Mouse (Mus musculus): ENCODE data around the gene Cox8c. TPM values are rescaled to one million over a fixed set of nuclear protein-coding genes. Genes with fewer than 3 reads are reported as not detected.

The Cox8c gene
- polyA plus RNA-seq (2015; fragmentation: Nextera tagmentation; extraction: Ambion mirVana): not detected in 2 replicates

DNA sequence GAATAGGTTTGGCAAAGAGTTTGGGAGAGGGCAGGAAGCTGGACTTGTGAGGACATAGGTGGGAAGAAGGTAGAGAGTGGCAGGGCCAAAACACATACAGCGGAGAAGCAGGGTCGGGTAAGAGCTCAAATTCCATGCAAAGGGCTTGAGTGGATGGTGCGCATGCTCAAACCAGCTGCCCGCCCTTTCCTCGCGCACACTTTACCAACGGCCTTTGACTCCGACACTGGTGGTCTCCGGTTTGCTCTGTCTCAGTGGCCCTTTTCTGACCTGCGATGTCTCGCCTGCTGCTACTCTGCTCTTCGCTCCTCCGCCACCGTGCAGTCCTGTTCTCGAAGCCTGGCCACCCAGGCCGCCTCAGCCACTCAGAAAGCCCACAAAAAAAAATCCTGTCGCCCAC lies at the start of gene Cox8c:
Gene Cox8c, plus strand, starts transcription at position 226 of the 400 bp plus-strand sequence.
- TF ChIP-seq CTCF (IDR thresholded peaks at IDR 0.05) (no peak), EP300 (IDR thresholded peaks at IDR 0.05) (no peak)
- DNase-seq (ENCODE audit: low spot score): no peak
- H3K4me2 ChIP-seq (replicated peaks; ENCODE audit: low read depth, low read length): no peak within 1 kb of the TSS

DNA sequence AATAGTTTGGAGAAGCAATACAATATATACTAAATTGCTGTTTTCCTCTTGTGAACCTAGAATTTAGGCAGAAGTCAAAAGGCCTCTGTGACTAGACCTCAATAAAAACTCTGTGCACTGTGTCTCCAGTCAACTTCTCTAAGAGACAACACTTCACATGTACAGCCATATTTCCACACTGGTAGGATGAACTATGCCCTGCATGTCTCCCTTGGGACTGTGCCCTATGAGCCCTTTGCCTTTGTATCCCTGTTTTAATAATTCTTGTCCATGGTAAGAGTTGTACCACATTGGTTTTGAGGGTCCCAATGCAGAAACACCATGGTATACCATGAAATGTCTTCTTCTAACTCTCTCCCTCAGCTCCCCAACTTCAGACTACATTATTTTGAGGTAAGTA lies 38.3 kb upstream of the Cox8c start:
- no peak for DNase-seq (ENCODE audit: low spot score)
- ATAC-seq: no peak
- no peak overlapping the region for H3K9ac ChIP-seq (replicated peaks; ENCODE audit: low read depth)
- H3K9me3 ChIP-seq (ENCODE audit: low read length): no peaks in the 10 kb centered on the region
- no peaks in the 10 kb centered on the region for H3K36me3 ChIP-seq (ENCODE audit: insufficient read depth, low read length)
- no peak overlapping the region for H3K27ac ChIP-seq (ENCODE audit: low read length)
- H3K4me3 ChIP-seq (ENCODE audit: low read depth, low read length): no peak overlapping the region
- H3K4me1 ChIP-seq (ENCODE audit: insufficient read depth, low read depth, low read length): no peaks in the 10 kb centered on the region
- H3K4me2 ChIP-seq (replicated peaks; ENCODE audit: low read depth, low read length): no peak overlapping the region
- no peaks in the 10 kb centered on the region for H3K27me3 ChIP-seq (replicated peaks; ENCODE audit: insufficient read depth, low read length)
- TF ChIP-seq EP300 (IDR thresholded peaks at IDR 0.05) (no peak), CTCF (IDR thresholded peaks at IDR 0.05) (no peak)

More for the DNA sequence above, at the start of gene Cox8c:
- no peak for ATAC-seq
- Histone ChIP-seq H3K9me3 (ENCODE audit: low read length) (no peaks in the 10 kb centered on the region), H3K9ac (replicated peaks; ENCODE audit: low read depth) (no peak within 1 kb of the TSS), H3K4me3 (ENCODE audit: low read depth, low read length) (no peak within 1 kb of the TSS), H3K4me1 (ENCODE audit: insufficient read depth, low read depth, low read length) (no peaks in the 10 kb centered on the region), H3K36me3 (ENCODE audit: insufficient read depth, low read length) (no peaks in the 10 kb centered on the region), H3K27me3 (replicated peaks; ENCODE audit: insufficient read depth, low read length) (no peaks in the 10 kb centered on the region), H3K27ac (ENCODE audit: low read length) (no peak within 1 kb of the TSS)
- WGBS: 83% methylated on average over 17 of the region's 17 CpGs

DNA sequence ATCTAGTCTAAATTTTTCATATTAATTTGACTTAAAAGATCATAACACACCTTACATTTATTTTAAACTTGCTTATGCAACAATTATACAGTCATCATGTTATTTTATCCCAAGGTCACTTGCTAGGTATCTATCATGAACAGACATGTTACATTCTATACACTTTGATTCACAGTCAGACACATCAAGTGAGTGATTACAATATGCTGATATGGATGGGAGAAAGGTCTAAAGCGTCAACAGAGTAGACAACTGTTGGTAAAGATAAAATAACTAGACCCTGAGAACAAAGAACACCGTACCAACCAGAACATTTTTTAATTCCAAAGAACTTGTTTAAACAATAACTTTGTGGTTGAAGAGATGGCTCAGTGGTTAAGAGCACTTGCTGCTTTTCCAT lies 29.3 kb upstream of the Cox8c start:
- no peak overlapping the region for H3K27ac ChIP-seq (ENCODE audit: low read length)
- H3K27me3 ChIP-seq (replicated peaks; ENCODE audit: insufficient read depth, low read length): no peaks in the 10 kb centered on the region
- H3K9me3 ChIP-seq (ENCODE audit: low read length): no peaks in the 10 kb centered on the region
- H3K4me3 ChIP-seq (ENCODE audit: low read depth, low read length): no peak overlapping the region
- DNase-seq (ENCODE audit: low spot score) (no peak), ATAC-seq (no peak)
- no peak overlapping the region for H3K4me2 ChIP-seq (replicated peaks; ENCODE audit: low read depth, low read length)
- no peak overlapping the region for H3K9ac ChIP-seq (replicated peaks; ENCODE audit: low read depth)
- H3K36me3 ChIP-seq (ENCODE audit: insufficient read depth, low read length): no peaks in the 10 kb centered on the region
- no peak for TF ChIP-seq EP300 (IDR thresholded peaks at IDR 0.05)
- no peak for TF ChIP-seq CTCF (IDR thresholded peaks at IDR 0.05)
- no peaks in the 10 kb centered on the region; the same call in 1 of the 2 replicates for H3K4me1 ChIP-seq (ENCODE audit: insufficient read depth, low read depth, low read length)
- 81% methylated on average over 2 of the region's 2 CpGs for WGBS

DNA sequence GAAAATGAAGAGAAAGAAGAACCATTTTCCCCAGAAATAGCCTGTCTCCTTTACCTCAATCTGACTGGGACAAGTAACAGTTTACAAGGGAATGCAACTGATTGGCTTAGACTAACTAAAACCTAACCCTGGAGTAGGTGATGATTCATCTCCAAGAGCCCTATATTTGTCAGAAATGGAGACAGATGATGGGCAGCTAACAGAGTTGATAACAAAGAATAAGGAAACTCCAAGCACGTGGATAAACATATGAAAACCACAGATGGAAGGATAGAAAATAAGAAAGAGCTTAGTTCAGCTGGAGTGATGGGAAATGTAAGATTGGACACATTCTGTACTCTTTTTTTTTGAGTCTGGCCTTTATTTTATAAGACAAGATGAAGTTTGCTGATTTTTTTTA lies 28.6 kb upstream of the Cox8c start:
- Histone ChIP-seq H3K9me3 (ENCODE audit: low read length) (no peaks in the 10 kb centered on the region), H3K4me1 (ENCODE audit: insufficient read depth, low read depth, low read length) (peaks cover under 1% of the 10 kb centered on the region; the same call in 1 of the 2 replicates), H3K36me3 (ENCODE audit: insufficient read depth, low read length) (no peaks in the 10 kb centered on the region), H3K27me3 (replicated peaks; ENCODE audit: insufficient read depth, low read length) (no peaks in the 10 kb centered on the region), H3K9ac (replicated peaks; ENCODE audit: low read depth) (no peak overlapping the region), H3K4me3 (ENCODE audit: low read depth, low read length) (no peak overlapping the region), H3K4me2 (replicated peaks; ENCODE audit: low read depth, low read length) (no peak overlapping the region), H3K27ac (ENCODE audit: low read length) (no peak overlapping the region)
- TF ChIP-seq EP300 (IDR thresholded peaks at IDR 0.05) (no peak), CTCF (IDR thresholded peaks at IDR 0.05) (no peak)
- ATAC-seq (no peak), DNase-seq (ENCODE audit: low spot score) (no peak)
- 63% methylated on average over 1 of the region's 1 CpGs for WGBS

DNA sequence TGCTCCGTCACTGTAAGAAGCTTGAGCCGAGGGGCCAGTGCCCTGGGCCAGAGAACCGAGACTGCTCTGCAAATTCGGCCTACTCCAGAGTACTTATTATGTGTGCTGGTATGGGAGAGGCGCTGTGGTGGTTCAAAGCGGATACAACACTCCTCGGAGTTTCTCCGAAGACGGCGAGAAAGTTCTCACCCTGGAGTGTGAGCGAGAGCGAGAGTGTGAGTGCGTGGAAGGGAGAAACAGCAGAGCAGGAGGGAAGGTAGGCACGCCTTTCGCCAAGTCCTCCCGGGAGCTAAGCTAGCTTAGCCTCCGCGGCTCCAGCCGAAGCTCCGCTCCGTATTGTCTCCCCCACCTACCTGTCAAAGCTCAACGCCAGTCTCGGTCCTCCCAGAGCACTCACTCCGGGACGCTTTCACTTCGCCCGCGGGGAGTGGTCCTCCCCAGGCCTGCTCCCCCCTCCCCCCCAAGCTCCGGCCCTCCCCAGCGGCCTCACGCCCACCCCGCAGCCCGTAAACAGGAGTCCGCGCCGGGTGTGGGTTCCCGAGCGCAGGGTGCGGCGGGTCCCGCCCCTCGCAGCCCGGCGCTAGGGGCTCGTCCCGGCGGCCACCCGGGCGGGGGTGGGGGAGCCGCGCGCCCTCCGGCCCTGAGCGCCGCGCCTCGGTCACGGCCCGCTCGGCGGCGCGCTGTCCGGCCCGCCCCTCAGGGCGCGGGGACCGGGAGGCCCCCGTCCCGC lies 21.6 kb upstream of the Cox8c start:
- peak; percentile 72 for ATAC-seq
- peaks cover 9% of the 10 kb centered on the region; the same call in 1 of the 2 replicates for H3K4me1 ChIP-seq (ENCODE audit: insufficient read depth, low read depth, low read length)
- H3K4me2 ChIP-seq (replicated peaks; ENCODE audit: low read depth, low read length): peak overlapping the region; percentile 73
- H3K4me3 ChIP-seq (ENCODE audit: low read depth, low read length): peak overlapping the region; percentile 97
- peak; percentile 70 for DNase-seq (ENCODE audit: low spot score)
- peak overlapping the region; percentile 88 for H3K9ac ChIP-seq (replicated peaks; ENCODE audit: low read depth)
- TF ChIP-seq CTCF (IDR thresholded peaks at IDR 0.05): peak; percentile 19
- no peak for TF ChIP-seq EP300 (IDR thresholded peaks at IDR 0.05)
- H3K27ac ChIP-seq (ENCODE audit: low read length): peak overlapping the region; percentile 99
- no peaks in the 10 kb centered on the region for H3K27me3 ChIP-seq (replicated peaks; ENCODE audit: insufficient read depth, low read length)
- WGBS: 3% methylated on average over 42 of the region's 70 CpGs
- H3K9me3 ChIP-seq (ENCODE audit: low read length): no peaks in the 10 kb centered on the region
- no peaks in the 10 kb centered on the region for H3K36me3 ChIP-seq (ENCODE audit: insufficient read depth, low read length)

DNA sequence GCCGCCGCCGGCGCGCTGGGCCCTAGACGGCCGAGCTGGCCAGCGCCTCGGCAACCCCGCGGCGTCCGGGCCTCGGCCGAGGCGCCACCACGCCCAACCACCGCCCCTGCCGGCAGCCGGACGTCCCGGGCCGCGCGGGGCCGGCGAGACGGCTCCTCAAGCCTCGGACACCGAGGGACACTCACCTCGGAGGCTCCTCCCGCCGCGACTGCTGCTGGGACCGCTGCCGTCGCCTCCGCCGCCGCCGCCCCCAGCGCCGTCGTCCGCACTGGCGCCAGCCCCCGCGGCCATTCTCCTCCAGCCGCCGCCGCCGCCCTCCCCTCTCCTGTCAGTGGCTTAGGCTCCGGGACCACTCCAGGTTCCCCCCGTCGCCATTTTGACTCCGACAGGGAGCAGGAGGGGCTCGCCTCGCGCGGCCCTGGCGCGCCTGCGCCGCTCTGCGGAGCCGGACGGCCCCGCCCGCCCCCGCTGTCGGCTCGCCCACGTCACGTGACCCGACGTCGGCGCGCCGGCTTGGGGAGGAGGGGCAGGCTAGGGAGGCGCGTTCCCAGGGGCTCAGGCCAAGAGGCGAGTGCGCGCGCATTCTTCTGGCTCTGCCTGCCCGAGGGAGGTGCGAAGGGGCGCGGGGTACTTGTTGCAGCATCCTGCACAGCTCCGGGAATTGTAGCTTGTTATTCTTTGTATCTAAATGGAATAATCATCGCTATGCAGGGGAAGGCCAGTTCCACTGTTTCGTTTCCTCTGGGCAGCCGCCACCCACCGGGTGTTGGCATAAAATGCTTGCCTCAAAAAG lies 20.9 kb upstream of the Cox8c start, which contains the start of gene Btbd7:
Gene Btbd7, minus strand, starts transcription at position 441 of the 793 bp plus-strand sequence.
- Histone ChIP-seq H3K9ac (replicated peaks; ENCODE audit: low read depth) (peak within 1 kb of the TSS; percentile 88), H3K36me3 (ENCODE audit: insufficient read depth, low read length) (no peaks in the 10 kb centered on the region), H3K4me1 (ENCODE audit: insufficient read depth, low read depth, low read length) (peaks cover 9% of the 10 kb centered on the region; the same call in 1 of the 2 replicates), H3K27ac (ENCODE audit: low read length) (peak within 1 kb of the TSS; percentile 99), H3K9me3 (ENCODE audit: low read length) (no peaks in the 10 kb centered on the region), H3K4me3 (ENCODE audit: low read depth, low read length) (peak within 1 kb of the TSS; percentile 97), H3K27me3 (replicated peaks; ENCODE audit: insufficient read depth, low read length) (no peaks in the 10 kb centered on the region), H3K4me2 (replicated peaks; ENCODE audit: low read depth, low read length) (peak within 1 kb of the TSS; percentile 73)
- ATAC-seq: peak; percentile 95
- TF ChIP-seq EP300 (IDR thresholded peaks at IDR 0.05) (0 out of 2 replicates have a peak, but pooled peaks have one; percentile 63), CTCF (IDR thresholded peaks at IDR 0.05) (no peak)
- peak; percentile 99 for DNase-seq (ENCODE audit: low spot score)
- WGBS: under 1% methylated on average over 76 of the region's 95 CpGs

All from lung, postnatal 0 days (tissue).